Mouse (Mus musculus): ENCODE data around the gene Cyp3a16.
"Not testable (repeated sequence)": the region's sequence is repeated elsewhere in the genome, so short reads cannot be mapped to it uniquely, and the experiment has no call there.

The Cyp3a16 gene

DNA sequence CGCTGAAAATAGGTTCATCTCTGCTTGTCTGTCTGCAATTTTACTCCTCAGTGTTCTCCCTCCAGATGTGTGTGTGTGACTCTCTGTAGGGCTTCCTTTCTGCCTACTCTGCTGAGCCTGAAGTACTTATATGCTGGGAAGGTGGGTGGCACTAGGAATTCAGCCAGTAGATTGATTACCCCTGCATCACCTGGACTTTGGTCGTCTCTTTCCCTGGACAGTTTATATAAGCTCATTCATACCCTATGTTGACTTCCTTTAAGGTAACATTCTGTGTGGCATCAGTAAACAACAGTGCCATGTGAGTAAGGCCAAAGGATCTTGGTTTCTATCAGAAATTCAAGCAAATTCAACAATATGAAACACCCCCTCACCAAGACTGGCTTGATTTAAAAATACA, at the start of gene Cyp3a16:
TSS of gene Cyp3a16 (minus strand) at position 101 of the 400 bp plus-strand sequence.
- not testable (repeated sequence) for DNase-seq (ENCODE audit: low spot score in 2 of 2)

DNA sequence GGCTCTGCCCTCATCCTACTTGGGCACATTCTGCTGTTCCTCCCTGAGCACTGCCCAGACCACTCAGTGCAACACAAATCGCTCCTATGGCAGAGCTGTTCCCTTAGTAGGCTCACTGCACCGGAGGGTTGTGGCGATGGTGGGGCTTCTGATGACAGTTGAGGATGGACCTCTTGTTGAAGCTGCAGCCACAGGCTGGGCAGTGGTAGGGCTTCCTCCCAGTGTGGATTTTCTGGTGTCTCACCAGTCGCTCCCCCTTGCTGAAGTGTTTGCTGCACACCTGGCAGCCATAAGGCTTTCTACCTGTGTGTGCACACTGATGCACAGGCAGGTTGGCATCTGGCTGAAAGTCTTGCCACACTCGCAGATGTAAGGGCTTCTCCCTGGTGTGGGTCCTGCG, 20.8 kb upstream of the Cyp3a16 start:
- no peak for DNase-seq (ENCODE audit: low spot score in 2 of 2)

DNA sequence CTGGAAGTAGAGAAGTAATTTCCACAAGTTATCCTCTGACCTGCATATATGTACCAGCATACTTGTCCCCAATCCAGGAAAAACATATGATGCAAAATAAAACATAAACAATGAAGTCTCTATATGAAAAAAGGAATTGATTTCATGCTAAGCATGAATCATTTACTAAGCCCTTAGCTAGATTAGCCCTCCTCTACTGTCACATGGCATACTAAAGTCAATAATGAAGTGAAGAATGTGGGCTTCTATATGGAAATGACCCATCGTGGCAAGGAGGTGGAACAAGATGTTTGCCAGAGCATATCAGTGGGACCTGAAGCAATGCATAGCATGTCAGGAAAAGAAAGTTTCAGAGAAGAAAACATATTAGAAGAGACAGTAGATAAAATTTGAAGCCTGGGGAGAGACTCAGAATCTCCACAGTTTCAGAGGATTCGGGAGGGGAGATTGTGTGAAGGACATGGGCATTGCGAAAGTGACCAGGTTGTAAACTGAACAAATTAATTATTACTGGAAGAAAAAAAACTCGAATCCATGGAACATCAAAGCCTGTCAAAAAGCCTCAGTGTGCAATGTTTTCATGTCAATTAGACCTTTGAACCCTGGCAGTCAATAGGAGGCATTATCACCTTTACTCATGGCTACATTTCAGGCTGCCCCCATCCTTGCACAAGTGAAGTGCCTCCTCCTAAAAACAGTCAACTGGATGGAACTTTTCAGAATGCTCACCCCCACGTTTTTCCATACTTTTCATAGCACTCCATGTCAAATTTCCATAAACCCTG, 5.0 kb downstream of the Cyp3a16 start:
- no peak for DNase-seq (ENCODE audit: low spot score in 2 of 2)

DNA sequence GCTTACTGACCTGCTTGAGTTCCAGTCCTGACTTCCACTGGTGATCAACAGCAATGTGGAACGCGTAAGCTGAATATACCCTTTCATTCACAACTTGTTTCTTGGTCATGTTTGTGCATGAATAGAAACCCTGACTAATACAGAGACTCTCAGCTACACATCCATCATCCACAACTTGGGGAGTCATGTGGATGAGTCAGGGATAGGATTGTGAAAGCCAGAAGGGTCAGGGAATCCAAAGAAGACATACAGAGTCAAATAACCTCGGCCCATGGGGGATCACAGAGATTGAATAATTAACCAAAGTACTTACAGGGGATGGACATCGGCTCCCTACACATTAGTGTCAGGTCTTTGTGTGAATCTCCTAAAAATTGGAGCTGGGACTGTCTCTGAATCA, 7.2 kb downstream of the Cyp3a16 start:
- no peak for DNase-seq (ENCODE audit: low spot score in 2 of 2)

GRCm38 (mm10) chr5:145454389-145454788, 15.1 kb downstream of the Cyp3a16 start:
- no peak for DNase-seq (ENCODE audit: low spot score in 2 of 2)

GRCm38 (mm10) chr5:145433688-145434087, 35.8 kb downstream of the Cyp3a16 start:
- DNase-seq (ENCODE audit: low spot score in 2 of 2) = no peak

DNA sequence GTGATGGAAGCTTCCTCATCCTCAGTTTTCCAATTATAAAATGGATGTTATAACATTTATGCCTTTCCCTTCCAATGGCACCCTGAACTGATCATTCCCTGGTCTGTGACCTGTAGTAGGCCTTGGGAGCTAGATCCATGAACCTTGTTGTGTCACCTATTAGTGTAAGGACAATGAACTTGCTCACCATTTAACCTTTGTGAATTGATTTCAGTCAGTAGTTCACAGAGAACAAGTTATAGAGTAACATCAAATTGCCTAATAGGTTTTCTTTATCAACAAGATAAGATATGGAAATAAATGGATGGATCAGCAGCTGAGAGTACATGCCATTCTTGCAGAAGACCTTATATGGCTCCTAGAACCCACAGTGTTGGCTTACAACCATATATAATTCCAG, 38.5 kb downstream of the Cyp3a16 start:
- no peak for DNase-seq (ENCODE audit: low spot score in 2 of 2)

GRCm38 (mm10) chr5:145422287-145422686, 47.2 kb downstream of the Cyp3a16 start:
- no peak for DNase-seq (ENCODE audit: low spot score in 2 of 2)

DNA sequence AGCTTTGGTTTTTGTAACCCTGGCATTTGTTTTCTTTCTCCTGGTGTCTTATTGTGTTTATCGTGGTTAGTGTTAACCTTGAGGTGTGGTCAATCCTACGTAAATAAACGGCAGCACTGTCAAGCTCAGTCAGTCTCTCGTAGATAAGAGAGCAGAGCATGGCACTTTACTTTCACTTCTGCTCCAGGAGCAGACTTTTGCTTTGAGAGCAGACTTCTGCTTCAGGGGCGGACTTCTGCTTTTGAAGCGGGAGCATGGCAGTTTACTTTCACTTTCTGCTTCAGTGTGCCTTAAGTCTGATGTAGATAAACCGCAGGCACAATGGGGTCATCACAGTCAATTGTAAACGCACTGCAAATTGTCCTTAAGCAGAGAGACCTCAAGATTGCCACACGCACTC, 54.1 kb downstream of the Cyp3a16 start:
- DNase-seq (ENCODE audit: low spot score in 2 of 2) = not testable (repeated sequence)
